8 mouse cellular contexts compared by ENCODE assay signal in genomic region chr10:61879427-61879826, GRCm38 (mm10).
DNase-seq lines count a peak whose midpoint lies in the region; ATAC-seq and TF ChIP-seq lines count a peak whose summit lies in the region.

No protein-coding gene starts in this region.

- 32% methylated on average over 4 of the region's 4 CpGs for WGBS in heart, postnatal 0 days
- 28% methylated on average over 4 of the region's 4 CpGs for WGBS in heart, embryonic 12.5 days
- 12% methylated on average over 4 of the region's 4 CpGs for WGBS in hindbrain, embryonic 15.5 days
- 7% methylated on average over 4 of the region's 4 CpGs for WGBS in lung, embryonic 15.5 days

- no peak overlapping the region for H3K4me3 ChIP-seq in heart, postnatal 0 days (ENCODE audit: low read depth, low read length)
- no peak overlapping the region for H3K4me3 ChIP-seq in heart, embryonic 12.5 days
- no peak overlapping the region for H3K4me3 ChIP-seq in hindbrain, embryonic 15.5 days
- H3K4me3 ChIP-seq in lung, embryonic 15.5 days, result no peak overlapping the region

- no peaks in the 10 kb centered on the region for H3K36me3 ChIP-seq in heart, postnatal 0 days (replicated peaks; ENCODE audit: control insufficient read depth, insufficient read depth, low read length)
- no peaks in the 10 kb centered on the region for H3K36me3 ChIP-seq in heart, embryonic 12.5 days
- H3K36me3 ChIP-seq in hindbrain, embryonic 15.5 days, result no peaks in the 10 kb centered on the region
- H3K36me3 ChIP-seq in lung, embryonic 15.5 days, result no peaks in the 10 kb centered on the region

- no peak for TF ChIP-seq EP300 in heart, postnatal 0 days (IDR thresholded peaks at IDR 0.05; ENCODE audit: low read depth)

- no peak for ATAC-seq in heart, postnatal 0 days (ENCODE audit: insufficient read depth, low read depth)
- ATAC-seq in heart, embryonic 12.5 days (ENCODE audit: insufficient number of reproducible peaks, low FRiP score), result no peak
- peak; percentile 55 for ATAC-seq in hindbrain, embryonic 15.5 days (ENCODE audit: low FRiP score, low read depth)
- peak; percentile 86 for ATAC-seq in lung, embryonic 15.5 days (ENCODE audit: borderline replicate concordance, extremely low read depth, low FRiP score, low TSS enrichment)

- no peak for TF ChIP-seq CTCF in heart, postnatal 0 days (IDR thresholded peaks at IDR 0.05; ENCODE audit: low read depth)

- DNase-seq in heart, postnatal 0 days (ENCODE audit: low spot score), result peak; percentile 13
- peak; percentile 13 to 33 for DNase-seq in adrenal gland, adult 18-20 months (ENCODE audit: low spot score in 2 of 2)
- DNase-seq in urinary bladder, postnatal 36 days (ENCODE audit: low spot score in 2 of 2), result peak; percentile 22 to 51
- DNase-seq in layer of hippocampus, adult 11-12 months (ENCODE audit: low spot score), result no peak
- DNase-seq in heart, adult 18-20 months, result no peak

- peaks cover 11% of the 10 kb centered on the region; the same call in 1 of the 2 replicates for H3K27me3 ChIP-seq in heart, postnatal 0 days (ENCODE audit: control insufficient read depth, insufficient read depth, low read length)
- no peaks in the 10 kb centered on the region for H3K27me3 ChIP-seq in heart, embryonic 12.5 days (replicated peaks)
- H3K27me3 ChIP-seq in hindbrain, embryonic 15.5 days, result no peaks in the 10 kb centered on the region
- H3K27me3 ChIP-seq in lung, embryonic 15.5 days, result 0 out of 2 replicates have a peak, but pooled peaks cover 5% of the 10 kb centered on the region

- 0 out of 2 replicates have a peak, but pooled peaks cover 7% of the 10 kb centered on the region for H3K4me1 ChIP-seq in heart, postnatal 0 days (ENCODE audit: control insufficient read depth, insufficient read depth)
- peaks cover 36% of the 10 kb centered on the region for H3K4me1 ChIP-seq in heart, embryonic 12.5 days (replicated peaks)
- H3K4me1 ChIP-seq in hindbrain, embryonic 15.5 days (replicated peaks), result peaks cover 8% of the 10 kb centered on the region
- H3K4me1 ChIP-seq in lung, embryonic 15.5 days, result peaks cover 31% of the 10 kb centered on the region

- no peak overlapping the region for H3K4me2 ChIP-seq in heart, postnatal 0 days (ENCODE audit: low read depth, low read length)
- H3K4me2 ChIP-seq in heart, embryonic 12.5 days, result no peak overlapping the region
- no peak overlapping the region for H3K4me2 ChIP-seq in hindbrain, embryonic 15.5 days
- 0 out of 2 replicates have a peak overlapping the region, but pooled peaks have one; percentile 13 for H3K4me2 ChIP-seq in lung, embryonic 15.5 days

- H3K9ac ChIP-seq in heart, postnatal 0 days (replicated peaks; ENCODE audit: low read depth, low read length), result no peak overlapping the region
- H3K9ac ChIP-seq in heart, embryonic 12.5 days, result no peak overlapping the region
- H3K9ac ChIP-seq in hindbrain, embryonic 15.5 days, result no peak overlapping the region
- no peak overlapping the region for H3K9ac ChIP-seq in lung, embryonic 15.5 days

- H3K9me3 ChIP-seq in heart, postnatal 0 days (replicated peaks; ENCODE audit: control insufficient read depth, low read length), result no peaks in the 10 kb centered on the region
- H3K9me3 ChIP-seq in heart, embryonic 12.5 days (replicated peaks), result no peaks in the 10 kb centered on the region
- no peaks in the 10 kb centered on the region for H3K9me3 ChIP-seq in hindbrain, embryonic 15.5 days
- H3K9me3 ChIP-seq in lung, embryonic 15.5 days, result no peaks in the 10 kb centered on the region

- H3K27ac ChIP-seq in heart, postnatal 0 days (ENCODE audit: low read depth), result no peak overlapping the region
- H3K27ac ChIP-seq in heart, embryonic 12.5 days (ENCODE audit: poor library complexity, severe bottlenecking), result no peak overlapping the region
- H3K27ac ChIP-seq in hindbrain, embryonic 15.5 days (replicated peaks), result no peak overlapping the region
- H3K27ac ChIP-seq in lung, embryonic 15.5 days, result peak overlapping the region; percentile 68

Comparison
In these comparisons a context has a peak if more than half of its experiments do, and no peak if none do; other contexts are left out.
1. DNase-seq: peak in heart, postnatal 0 days (single experiment), adrenal gland, adult 18-20 months (2 of 2) and urinary bladder, postnatal 36 days (2 of 2); none in layer of hippocampus, adult 11-12 months (single experiment) and heart, adult 18-20 months (0 of 2).
2. ATAC-seq: peak in hindbrain, embryonic 15.5 days (single experiment) and lung, embryonic 15.5 days (single experiment); none in heart, postnatal 0 days (single experiment) and heart, embryonic 12.5 days (single experiment).